Mouse (Mus musculus) small intestine, adult 2 months (tissue): ENCODE measurements around the gene Usp42. TPM values are rescaled to one million over a fixed set of nuclear protein-coding genes. Genes with fewer than 3 reads are reported as not detected.

Experiments used
- H3K27ac ChIP-seq: fragments of 200-500 bp; 2 replicates; pipeline ENCODE4 v1.5.1; 2012; ENCODE audit warnings: low read depth, low read length, control low read depth, inconsistent platforms; ENCODE audit not compliant: insufficient read depth
- H3K27me3 ChIP-seq: fragments of 200-500 bp; 2 replicates; pipeline ENCODE4 v1.6.1; 2012; ENCODE audit warnings: mild to moderate bottlenecking, moderate library complexity, low read length, inconsistent platforms; ENCODE audit not compliant: control insufficient read depth, insufficient read depth
- H3K36me3 ChIP-seq: fragments of 200-500 bp; 2 replicates; pipeline ENCODE4 v1.6.1; 2012; ENCODE audit warnings: mild to moderate bottlenecking, low read length, control low read depth, inconsistent platforms; ENCODE audit not compliant: control insufficient read depth, insufficient read depth
- H3K4me1 ChIP-seq: fragments of 200-500 bp; 2 replicates; pipeline ENCODE4 v1.6.1; 2012; ENCODE audit warnings: low read length, inconsistent platforms, mixed read lengths; ENCODE audit not compliant: control insufficient read depth, insufficient read depth, insufficient read length
- H3K4me3 ChIP-seq: fragments of 200-500 bp; 2 replicates; pipeline ENCODE4 v1.5.1; 2012; ENCODE audit warnings: low read depth, mild to moderate bottlenecking, control low read depth, inconsistent platforms, low read length, moderate library complexity
- CTCF ChIP-seq: fragments of 200-500 bp; IDR thresholded peaks from 2 replicates; pipeline ENCODE4 v1.5.1; 2012; ENCODE audit warnings: low read depth, mild to moderate bottlenecking, control low read depth, inconsistent platforms, low read length, moderate library complexity, mixed read lengths; ENCODE audit not compliant: insufficient replicate concordance, insufficient read length; ENCODE audit errors: extremely low read depth
- POLR2A ChIP-seq: fragments of 200-500 bp; IDR thresholded peaks from 2 replicates; pipeline ENCODE4 v1.6.1; 2012; ENCODE audit warnings: low read depth, mild to moderate bottlenecking, control low read depth, inconsistent platforms, low read length, moderate library complexity
- WGBS: fragments of 180-500 bp; shearing (Covaris S2); methylation state at CpG from one replicate; pipeline ENCODE4 v1.1.7; 2018; 5-methylcytosine and 5-hydroxymethylcytosine counted together
- polyA plus RNA-seq: library from polyadenylated mRNA; depleted of rRNA; stranded (reverse); fragments of >200 nt; gene quantifications from 2 replicates; pipeline ENCODE4 v1.2.3, GENCODE M21; 2012; rRNA removed

Gene Usp42
- 3.2 and 8.2 TPM in 2 replicates for polyA plus RNA-seq

- Histone ChIP-seq H3K36me3 (peaks cover 3% of the 10 kb centered on the region), H3K4me3 (peak within 1 kb of the TSS; percentile 88), H3K27ac (peak within 1 kb of the TSS; percentile 89), H3K27me3 (no peaks in the 10 kb centered on the region), H3K4me1 (peaks cover 5% of the 10 kb centered on the region; the same call in 1 of the 2 replicates)
- under 1% methylated on average over 82 of the region's 82 CpGs for WGBS
- TF ChIP-seq CTCF, result peak; percentile 49; the same call in 1 of the 2 replicates
- TF ChIP-seq POLR2A, result peak; percentile 97
Observed at GRCm38 (mm10) chr5:143732180-143732891, at the start of gene Usp42. Usp42 (minus strand) TSS chr5:143732280.

- no peaks in the 10 kb centered on the region for H3K27me3 ChIP-seq
- H3K36me3 ChIP-seq, result no peaks in the 10 kb centered on the region
- WGBS, result 92% methylated on average over 3 of the region's 3 CpGs
- peaks cover 5% of the 10 kb centered on the region; the same call in 1 of the 2 replicates for H3K4me1 ChIP-seq
- TF ChIP-seq POLR2A (no peak), CTCF (no peak)
- no peak overlapping the region for H3K4me3 ChIP-seq
- no peak overlapping the region for H3K27ac ChIP-seq
Observed at GRCm38 (mm10) chr5:143760508-143760907, 28.4 kb upstream of the Usp42 start.

GRCm38 (mm10) chr5:143759554-143759953, 27.5 kb upstream of the Usp42 start:
- Histone ChIP-seq H3K27ac (no peak overlapping the region), H3K27me3 (no peaks in the 10 kb centered on the region), H3K4me1 (peaks cover 5% of the 10 kb centered on the region; the same call in 1 of the 2 replicates), H3K4me3 (no peak overlapping the region), H3K36me3 (no peaks in the 10 kb centered on the region)
- 86% methylated on average over 8 of the region's 8 CpGs for WGBS
- TF ChIP-seq POLR2A (no peak), CTCF (no peak)

- WGBS, result 20% methylated on average over 28 of the region's 28 CpGs
- no peak for TF ChIP-seq CTCF
- TF ChIP-seq POLR2A, result peak; percentile 33
- no peak overlapping the region for H3K27ac ChIP-seq
Observed at GRCm38 (mm10) chr5:143757755-143758443, 25.8 kb upstream of the Usp42 start.

GRCm38 (mm10) chr5:143755529-143756141, 23.6 kb upstream of the Usp42 start:
- Histone ChIP-seq H3K36me3 (no peaks in the 10 kb centered on the region), H3K27me3 (no peaks in the 10 kb centered on the region), H3K4me1 (peaks cover 5% of the 10 kb centered on the region; the same call in 1 of the 2 replicates), H3K27ac (no peak overlapping the region), H3K4me3 (no peak overlapping the region)
- WGBS, result 91% methylated on average over 9 of the region's 9 CpGs
- TF ChIP-seq POLR2A, result no peak
- no peak for TF ChIP-seq CTCF

More at GRCm38 (mm10) chr5:143757755-143758443, 25.8 kb upstream of the Usp42 start:
- Histone ChIP-seq H3K36me3 (no peaks in the 10 kb centered on the region), H3K4me1 (peaks cover 5% of the 10 kb centered on the region; the same call in 1 of the 2 replicates), H3K27me3 (no peaks in the 10 kb centered on the region), H3K4me3 (peak overlapping the region; percentile 65)

- Histone ChIP-seq H3K36me3 (no peaks in the 10 kb centered on the region), H3K27me3 (no peaks in the 10 kb centered on the region), H3K4me1 (no peaks in the 10 kb centered on the region), H3K4me3 (no peak overlapping the region), H3K27ac (no peak overlapping the region)
- 32% methylated on average over 2 of the region's 2 CpGs for WGBS
- no peak for TF ChIP-seq POLR2A
- TF ChIP-seq CTCF, result no peak
Observed at GRCm38 (mm10) chr5:143749630-143750208, 17.6 kb upstream of the Usp42 start.
